Mouse (Mus musculus): Measurements from ENCODE around the gene Dgki.
A peak's percentile ranks its signal among the peaks of the same experiment; 100 is the strongest.

The Dgki gene

GRCm38 (mm10) chr6:37299562-37300390, at the start of gene Dgki:
Dgki (minus strand) TSS chr6:37300184.
- DNase-seq = peak; percentile 86

DNA sequence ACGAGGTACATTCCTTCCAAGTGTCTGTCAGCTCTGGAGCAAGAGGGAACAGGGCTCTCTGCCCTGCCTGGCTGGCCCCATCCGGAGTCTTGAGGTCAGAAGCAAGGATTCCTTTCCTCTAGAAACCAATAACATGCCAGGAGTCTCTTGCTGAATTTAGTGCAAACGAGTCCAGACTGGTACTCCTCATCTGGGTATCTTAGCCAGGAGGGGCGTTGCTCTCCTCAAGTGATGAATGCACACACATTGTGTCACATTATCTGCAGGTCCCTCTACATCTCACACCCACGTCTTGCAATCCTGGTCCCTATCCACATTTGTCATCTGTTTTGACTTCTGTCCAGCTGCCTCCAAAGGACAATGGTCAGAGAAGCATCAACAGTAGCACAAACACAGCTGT, 47.6 kb upstream of the Dgki start:
- no peak for DNase-seq

DNA sequence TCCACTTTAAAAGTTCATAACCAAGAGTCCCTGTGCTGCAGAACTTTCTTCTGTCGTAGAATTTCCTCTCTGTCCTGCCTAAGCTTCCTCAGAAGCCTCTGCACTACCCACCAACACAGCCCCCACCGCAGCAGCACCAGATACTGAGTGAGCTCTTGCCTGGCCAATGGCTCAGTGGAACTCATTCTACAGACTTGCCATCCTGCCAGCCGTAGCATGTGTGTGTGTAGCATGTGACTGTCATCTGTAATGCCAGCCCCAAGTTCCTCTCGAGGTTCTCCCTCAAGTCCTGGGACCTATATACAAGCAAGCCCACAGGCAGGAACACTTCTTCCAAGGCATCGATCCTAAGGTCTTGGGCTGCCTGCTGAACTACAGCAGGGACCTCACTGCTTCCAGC, 38.1 kb upstream of the Dgki start:
- DNase-seq = no peak

- DNase-seq = peak; percentile 67
Observed at GRCm38 (mm10) chr6:37336831-37337260, 36.9 kb upstream of the Dgki start.

DNA sequence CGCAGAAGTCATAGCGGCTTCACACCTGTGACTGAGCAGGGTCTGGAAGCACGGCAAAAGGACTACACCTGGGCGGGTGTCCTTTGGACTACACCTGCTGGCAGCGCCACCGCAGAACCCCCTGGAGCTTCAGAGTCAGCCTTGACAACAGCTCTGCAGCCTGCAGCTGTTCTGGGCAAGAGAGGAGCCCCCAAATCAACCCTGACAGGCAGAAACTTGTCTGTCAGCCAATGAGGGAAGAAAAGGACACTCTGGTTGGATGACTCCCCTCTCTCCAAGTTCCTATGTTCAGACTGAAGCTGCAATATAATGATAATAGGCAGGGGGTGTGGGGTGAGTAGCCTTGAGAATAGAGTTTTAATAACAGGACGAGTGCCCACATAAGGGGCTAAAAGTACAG, 36.4 kb upstream of the Dgki start:
- DNase-seq = peak; percentile 34

DNA sequence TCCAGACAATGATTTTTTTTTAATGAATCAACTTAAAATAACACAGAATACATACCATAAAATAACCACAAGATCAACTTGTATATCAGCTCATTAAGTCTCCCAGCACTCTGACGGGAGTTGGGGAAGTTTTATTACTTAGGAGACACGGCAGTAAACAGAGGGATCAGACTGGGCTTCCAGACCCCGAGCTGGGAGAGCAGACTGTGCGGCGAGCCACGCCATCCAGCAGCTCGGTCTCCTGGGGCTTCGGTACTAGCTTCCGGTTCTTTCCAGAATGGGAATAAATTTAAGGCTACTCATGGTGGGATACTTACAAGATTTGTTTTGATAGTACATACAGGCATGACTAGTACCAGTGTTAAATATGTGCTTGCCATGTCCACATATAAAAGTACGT, 32.9 kb upstream of the Dgki start:
- no peak for DNase-seq

DNA sequence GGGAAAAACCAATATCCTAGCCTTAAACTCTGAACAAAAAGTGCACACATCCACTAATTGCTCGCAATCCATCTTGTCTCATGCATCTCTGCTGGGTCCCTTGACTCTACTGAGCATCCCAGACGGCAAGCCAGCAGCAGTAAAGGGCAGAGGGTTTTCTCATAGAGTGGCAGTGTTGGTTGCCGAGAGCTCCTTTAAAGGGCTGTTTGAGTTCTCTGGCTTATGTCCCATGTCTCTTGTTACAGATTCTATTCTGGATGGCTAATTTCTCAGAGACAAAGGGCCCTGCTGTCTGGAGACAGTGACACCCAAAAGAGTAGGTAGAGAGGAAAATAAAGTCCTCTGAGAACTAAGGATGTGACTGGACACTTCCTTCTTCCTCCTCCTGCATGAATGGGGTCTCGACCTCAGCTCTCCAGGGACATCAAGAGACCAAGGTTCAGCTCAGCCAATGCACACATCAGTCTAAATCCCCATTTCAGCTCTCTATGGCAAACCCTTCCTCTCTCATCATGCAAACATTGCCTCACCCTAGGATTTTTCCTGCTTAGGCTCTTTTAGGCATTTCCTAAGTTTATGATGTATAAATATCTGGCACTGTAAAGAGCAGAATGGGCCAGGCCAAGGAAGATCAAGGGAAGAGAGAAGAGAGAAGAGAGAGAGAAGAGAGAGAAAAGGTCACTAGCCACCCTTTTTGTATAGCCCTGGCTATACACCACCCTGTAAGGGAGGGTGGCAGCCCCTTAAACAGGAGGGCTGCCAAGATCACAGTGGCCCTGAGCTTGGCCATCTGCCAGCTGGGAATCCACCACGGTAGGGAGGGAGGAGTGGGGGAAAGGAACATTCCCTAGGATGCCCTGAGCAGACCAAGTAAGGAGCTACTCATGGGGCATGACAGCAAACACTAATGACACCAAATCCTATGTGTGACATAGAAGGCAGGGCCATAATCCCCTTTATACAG, 30.2 kb upstream of the Dgki start:
- DNase-seq = peak; percentile 74

DNA sequence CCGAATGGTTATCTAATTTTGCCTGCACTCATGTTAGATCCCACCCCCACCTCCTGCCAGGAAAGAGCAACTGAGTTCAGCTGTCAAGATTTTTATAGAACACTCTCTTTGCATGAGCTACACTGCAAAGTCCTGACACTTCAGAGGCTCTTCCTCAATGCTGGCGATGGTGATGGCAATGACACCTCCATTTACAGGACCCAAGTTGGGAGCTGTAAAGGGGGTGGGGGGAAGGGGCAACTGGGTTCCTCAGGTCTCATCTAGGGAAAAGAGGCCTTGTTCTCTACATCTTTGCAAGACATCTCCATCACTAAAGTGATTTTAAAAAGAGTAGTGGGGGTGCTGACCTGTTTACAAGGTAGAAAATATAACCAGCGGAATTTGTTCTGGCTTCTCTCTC, 29.4 kb upstream of the Dgki start:
- DNase-seq = no peak

DNA sequence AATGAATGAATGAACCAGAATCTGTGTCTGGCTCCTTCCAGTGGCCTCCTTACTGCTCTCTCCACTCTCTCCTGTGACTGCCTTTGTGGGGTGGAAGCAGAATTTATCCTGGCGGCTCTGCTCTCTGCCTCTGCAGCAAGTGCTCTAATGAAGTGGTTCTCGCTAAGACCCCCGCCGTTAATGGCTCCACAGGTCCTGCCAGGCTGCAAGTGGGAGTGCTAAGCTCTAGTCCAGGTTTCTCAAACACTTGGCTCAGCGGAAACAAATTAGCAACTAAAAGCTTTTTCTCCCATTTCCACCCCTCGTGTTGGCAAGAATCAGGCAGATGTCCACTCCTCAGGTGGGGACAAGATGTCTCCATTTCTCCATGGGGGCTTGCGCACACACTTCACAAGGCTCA, 28.7 kb upstream of the Dgki start:
- peak; percentile 8 for DNase-seq

DNA sequence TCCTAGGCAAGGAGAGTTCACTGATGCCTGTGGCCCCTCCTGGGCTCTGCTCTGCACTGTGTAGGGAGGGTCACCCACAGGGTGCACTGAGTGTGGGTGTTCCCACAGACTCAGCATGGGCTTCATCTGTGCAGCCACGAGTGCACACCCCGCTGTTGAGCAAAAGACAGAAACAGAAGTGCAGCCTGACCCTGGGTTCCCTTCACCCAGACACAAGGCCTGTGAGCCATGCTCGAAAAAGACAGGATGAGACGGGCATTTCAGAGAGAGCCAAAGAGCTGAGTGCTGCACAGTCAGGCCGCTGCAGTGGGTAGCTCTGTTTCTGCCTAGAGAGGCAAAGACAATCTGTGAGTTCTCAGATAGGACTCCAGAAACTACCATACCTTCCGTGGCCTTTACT, 27.5 kb upstream of the Dgki start:
- no peak for DNase-seq

- DNase-seq = no peak
Observed at GRCm38 (mm10) chr6:37326603-37326955, 26.6 kb upstream of the Dgki start.

- no peak for DNase-seq
Observed at GRCm38 (mm10) chr6:37325906-37326602, 26.1 kb upstream of the Dgki start.

- DNase-seq = no peak
Observed at GRCm38 (mm10) chr6:37325076-37325475, 25.1 kb upstream of the Dgki start.

- no peak for DNase-seq
Observed at GRCm38 (mm10) chr6:37322641-37323040, 22.7 kb upstream of the Dgki start.

DNA sequence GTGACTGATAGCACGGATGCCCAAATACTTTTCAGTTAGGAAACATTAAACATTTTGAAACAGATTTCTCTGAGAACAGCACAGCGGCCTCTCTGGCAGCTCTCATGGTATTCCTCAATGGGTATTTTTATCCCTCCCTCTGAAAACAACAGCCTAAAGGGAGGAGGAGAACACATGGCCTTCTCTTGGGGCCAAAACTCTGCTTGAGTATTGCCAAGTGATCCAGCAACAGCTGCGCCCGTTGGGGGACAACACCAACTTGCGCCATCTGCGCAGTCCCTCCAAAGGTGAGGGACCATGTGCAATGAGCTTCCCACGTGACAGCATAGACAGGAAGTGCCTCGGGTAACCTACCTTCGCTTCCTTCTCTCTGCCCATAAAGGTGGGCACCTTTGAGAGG, 22.1 kb upstream of the Dgki start:
- no peak for DNase-seq

GRCm38 (mm10) chr6:37317904-37318303, 17.9 kb upstream of the Dgki start:
- no peak for DNase-seq

GRCm38 (mm10) chr6:37315440-37315839, 15.5 kb upstream of the Dgki start:
- no peak for DNase-seq

DNA sequence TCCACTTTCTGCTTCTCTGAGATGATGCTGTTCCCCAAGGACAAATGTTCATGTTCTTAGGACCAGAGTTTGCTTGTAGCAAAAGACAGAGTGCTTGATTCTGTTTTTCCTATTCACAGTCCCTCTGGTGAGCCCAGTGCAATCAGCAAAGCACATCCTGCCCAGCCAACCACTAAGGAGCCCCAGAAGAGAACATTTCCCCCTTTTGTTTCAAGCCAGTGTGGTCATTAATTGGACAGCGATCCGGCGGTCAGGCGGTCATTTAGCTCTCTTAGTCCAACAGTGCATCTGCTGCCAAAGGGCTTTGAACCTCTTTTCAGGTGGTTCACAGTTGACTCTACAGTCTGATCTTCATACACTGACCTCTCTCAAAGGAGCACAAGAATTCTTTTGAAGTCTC, 10.6 kb upstream of the Dgki start:
- no peak for DNase-seq

DNA sequence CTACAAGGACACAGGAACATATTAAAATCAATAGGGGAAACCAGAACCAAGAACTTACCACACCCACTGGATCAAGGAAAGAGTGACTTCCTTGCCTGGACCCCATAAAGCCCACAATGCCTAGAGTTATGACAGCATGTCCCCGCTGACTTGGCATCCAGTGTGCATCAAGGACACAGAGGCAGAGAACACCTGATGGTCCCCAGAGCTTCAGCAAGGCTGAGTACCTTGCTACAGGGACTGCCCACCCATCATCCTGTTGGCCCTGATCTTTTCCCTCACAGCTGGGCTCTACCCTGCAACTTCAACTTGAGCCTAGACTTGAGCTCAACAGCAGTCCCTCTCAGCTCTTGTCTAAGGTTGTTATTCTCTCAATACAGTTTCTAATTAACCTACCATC, 6.6 kb upstream of the Dgki start:
- DNase-seq = no peak

DNA sequence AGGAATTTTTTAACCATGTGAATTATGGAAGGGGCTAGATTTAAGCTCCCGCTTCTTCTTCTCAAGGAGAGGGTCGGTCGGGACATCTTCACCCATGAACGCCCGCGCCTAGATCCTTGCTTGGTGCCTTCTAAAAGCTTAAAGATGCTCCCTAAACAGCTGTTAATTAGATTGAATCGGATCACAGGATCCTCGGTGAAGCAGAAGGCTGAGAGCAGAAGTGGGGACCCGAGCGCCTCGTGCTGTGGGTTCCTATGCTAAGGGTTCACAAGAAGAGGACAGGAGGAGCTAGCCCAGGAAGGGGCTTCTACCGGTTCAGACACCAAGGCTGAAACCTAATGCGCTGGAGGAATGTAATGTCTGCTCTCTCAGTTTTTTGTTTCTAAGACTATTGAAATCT, 508 bp upstream of the Dgki start:
- no peak for DNase-seq

DNA sequence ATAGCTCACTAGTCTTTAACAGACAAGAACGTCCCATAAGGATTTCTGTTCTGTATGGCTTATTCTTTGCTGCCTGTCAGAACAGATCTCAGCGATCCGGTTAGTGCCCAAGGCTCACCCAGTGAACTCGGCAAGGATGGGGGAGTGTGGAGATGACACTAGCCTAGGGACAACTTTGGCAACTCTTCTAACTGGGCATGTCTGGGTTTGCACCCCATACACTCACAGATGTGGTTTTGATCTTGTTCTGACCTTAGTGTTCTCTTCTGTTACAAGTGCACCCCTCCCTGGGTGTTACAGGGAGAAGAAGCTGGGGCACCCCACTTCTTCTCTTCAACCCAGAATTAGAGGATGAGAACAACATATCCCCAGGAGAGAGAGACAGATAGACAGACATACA, 1.0 kb downstream of the Dgki start:
- DNase-seq = peak; percentile 28

DNA sequence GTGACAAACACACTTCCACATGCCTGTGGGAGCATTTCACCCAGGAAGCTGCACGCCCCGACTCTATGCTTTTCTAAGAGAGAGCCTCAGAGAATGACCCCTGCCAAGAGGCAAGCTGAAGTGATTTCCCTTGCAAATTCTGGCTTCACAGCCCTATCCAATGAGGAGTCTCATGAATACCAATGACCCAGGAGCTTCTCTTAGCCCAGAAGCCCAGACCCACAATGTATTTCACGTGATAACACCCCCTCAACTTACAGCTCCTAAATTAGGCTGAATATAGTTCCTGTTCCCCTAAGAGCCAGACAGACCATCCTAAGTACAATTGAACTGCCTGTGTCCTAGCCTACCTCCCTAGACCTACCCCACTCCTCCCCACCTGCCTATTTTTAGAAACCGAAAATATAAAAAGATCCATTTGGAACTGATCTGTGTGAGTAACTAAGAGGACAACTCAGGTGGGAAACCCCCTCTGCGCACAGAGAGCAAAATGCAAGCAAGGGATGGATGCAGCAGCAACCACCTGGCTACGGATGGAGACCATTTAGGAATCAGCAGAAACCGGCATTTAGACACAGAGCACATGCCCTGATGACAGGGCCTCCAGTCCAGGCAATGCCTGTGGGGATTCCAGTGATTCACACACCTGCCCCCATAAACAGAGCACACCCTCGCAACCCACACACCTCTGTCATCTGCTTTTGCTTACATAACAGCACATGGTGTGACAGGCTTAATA, 2.1 kb downstream of the Dgki start:
- DNase-seq = no peak

DNA sequence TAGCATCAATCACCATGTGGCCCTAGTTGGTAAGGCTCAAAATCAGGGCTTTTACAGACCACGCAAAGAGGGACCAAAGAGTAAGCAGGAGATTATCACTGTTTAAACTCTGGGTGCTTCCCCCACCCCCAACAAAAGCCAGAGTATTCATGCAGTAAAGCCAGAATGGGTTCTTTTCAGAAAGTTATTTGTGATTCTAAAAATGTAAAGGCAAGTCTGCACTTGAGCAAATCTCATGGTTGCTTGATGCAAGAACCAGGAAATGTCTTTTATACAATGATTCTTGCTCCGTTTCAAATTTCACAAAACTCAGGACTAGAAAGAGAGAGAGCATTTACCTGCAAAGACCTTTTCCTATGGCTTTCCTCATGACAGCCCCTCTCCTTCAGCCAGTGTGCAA, 7.9 kb downstream of the Dgki start:
- DNase-seq = no peak
